Mouse (Mus musculus): Measurements from ENCODE around the gene Fat3. TPM values are rescaled to one million over a fixed set of nuclear protein-coding genes. Genes with fewer than 3 reads are reported as not detected.

The Fat3 gene
- polyA plus RNA-seq, 1 experiment = 0.51 TPM

- no peak overlapping the region for H3K27ac ChIP-seq (ENCODE audit: control insufficient read depth, insufficient read depth, low read length)
- DNase-seq = no peak
- TF ChIP-seq CTCF (IDR thresholded peaks at IDR 0.05; ENCODE audit: borderline replicate concordance, control insufficient read depth, extremely low read depth, insufficient read depth, low read length, poor library complexity) = no peak
- TF ChIP-seq POLR2A (IDR thresholded peaks at IDR 0.05; ENCODE audit: control insufficient read depth, extremely low read depth, insufficient read depth, low read length, poor library complexity) = no peak
- H3K4me3 ChIP-seq (ENCODE audit: control insufficient read depth, insufficient read depth, low read length) = no peak overlapping the region
- 0 out of 2 replicates have a peak, but pooled peaks cover 2% of the 10 kb centered on the region for H3K4me1 ChIP-seq (replicated peaks; ENCODE audit: control insufficient read depth, insufficient read depth, low read length)
- H3K36me3 ChIP-seq (ENCODE audit: control insufficient read depth, insufficient read depth, low read length) = no peaks in the 10 kb centered on the region
- WGBS = 49% methylated on average over 7 of the region's 7 CpGs
- no peaks in the 10 kb centered on the region for H3K27me3 ChIP-seq (ENCODE audit: control insufficient read depth, insufficient read depth, low read length)
These were observed 286.1 kb downstream of the Fat3 start for GRCm38 (mm10) chr9:16214731-16215681.

GRCm38 (mm10) chr9:16213324-16213723 lies 287.8 kb downstream of the Fat3 start:
- Histone ChIP-seq H3K27me3 (ENCODE audit: control insufficient read depth, insufficient read depth, low read length) (no peaks in the 10 kb centered on the region), H3K4me3 (ENCODE audit: control insufficient read depth, insufficient read depth, low read length) (no peak overlapping the region), H3K27ac (ENCODE audit: control insufficient read depth, insufficient read depth, low read length) (no peak overlapping the region), H3K36me3 (ENCODE audit: control insufficient read depth, insufficient read depth, low read length) (no peaks in the 10 kb centered on the region), H3K4me1 (replicated peaks; ENCODE audit: control insufficient read depth, insufficient read depth, low read length) (0 out of 2 replicates have a peak, but pooled peaks cover 2% of the 10 kb centered on the region)
- no peak for DNase-seq
- 69% methylated on average over 1 of the region's 1 CpGs for WGBS
- TF ChIP-seq CTCF (IDR thresholded peaks at IDR 0.05; ENCODE audit: borderline replicate concordance, control insufficient read depth, extremely low read depth, insufficient read depth, low read length, poor library complexity) (no peak), POLR2A (IDR thresholded peaks at IDR 0.05; ENCODE audit: control insufficient read depth, extremely low read depth, insufficient read depth, low read length, poor library complexity) (no peak)

GRCm38 (mm10) chr9:16212628-16213027 lies 288.5 kb downstream of the Fat3 start:
- H3K4me3 ChIP-seq (ENCODE audit: control insufficient read depth, insufficient read depth, low read length) = no peak overlapping the region
- DNase-seq = no peak
- 0 out of 2 replicates have a peak, but pooled peaks cover 2% of the 10 kb centered on the region for H3K4me1 ChIP-seq (replicated peaks; ENCODE audit: control insufficient read depth, insufficient read depth, low read length)
- H3K27ac ChIP-seq (ENCODE audit: control insufficient read depth, insufficient read depth, low read length) = no peak overlapping the region
- TF ChIP-seq CTCF (IDR thresholded peaks at IDR 0.05; ENCODE audit: borderline replicate concordance, control insufficient read depth, extremely low read depth, insufficient read depth, low read length, poor library complexity) = no peak
- TF ChIP-seq POLR2A (IDR thresholded peaks at IDR 0.05; ENCODE audit: control insufficient read depth, extremely low read depth, insufficient read depth, low read length, poor library complexity) = no peak
- no peaks in the 10 kb centered on the region for H3K36me3 ChIP-seq (ENCODE audit: control insufficient read depth, insufficient read depth, low read length)
- H3K27me3 ChIP-seq (ENCODE audit: control insufficient read depth, insufficient read depth, low read length) = no peaks in the 10 kb centered on the region
- WGBS = 96% methylated on average over 3 of the region's 3 CpGs

- Histone ChIP-seq H3K36me3 (ENCODE audit: control insufficient read depth, insufficient read depth, low read length) (no peaks in the 10 kb centered on the region), H3K4me3 (ENCODE audit: control insufficient read depth, insufficient read depth, low read length) (no peak overlapping the region), H3K27me3 (ENCODE audit: control insufficient read depth, insufficient read depth, low read length) (no peaks in the 10 kb centered on the region), H3K4me1 (replicated peaks; ENCODE audit: control insufficient read depth, insufficient read depth, low read length) (0 out of 2 replicates have a peak, but pooled peaks cover 2% of the 10 kb centered on the region), H3K27ac (ENCODE audit: control insufficient read depth, insufficient read depth, low read length) (no peak overlapping the region)
- TF ChIP-seq POLR2A (IDR thresholded peaks at IDR 0.05; ENCODE audit: control insufficient read depth, extremely low read depth, insufficient read depth, low read length, poor library complexity) (no peak), CTCF (IDR thresholded peaks at IDR 0.05; ENCODE audit: borderline replicate concordance, control insufficient read depth, extremely low read depth, insufficient read depth, low read length, poor library complexity) (no peak)
- WGBS = 98% methylated on average over 4 of the region's 4 CpGs
- DNase-seq = no peak
These were observed 288.9 kb downstream of the Fat3 start for GRCm38 (mm10) chr9:16212163-16212562.

GRCm38 (mm10) chr9:16211468-16211867 lies 289.6 kb downstream of the Fat3 start:
- H3K27ac ChIP-seq (ENCODE audit: control insufficient read depth, insufficient read depth, low read length) = no peak overlapping the region
- no peaks in the 10 kb centered on the region for H3K36me3 ChIP-seq (ENCODE audit: control insufficient read depth, insufficient read depth, low read length)
- TF ChIP-seq CTCF (IDR thresholded peaks at IDR 0.05; ENCODE audit: borderline replicate concordance, control insufficient read depth, extremely low read depth, insufficient read depth, low read length, poor library complexity) (no peak), POLR2A (IDR thresholded peaks at IDR 0.05; ENCODE audit: control insufficient read depth, extremely low read depth, insufficient read depth, low read length, poor library complexity) (no peak)
- 40% methylated on average over 3 of the region's 3 CpGs for WGBS
- no peaks in the 10 kb centered on the region for H3K27me3 ChIP-seq (ENCODE audit: control insufficient read depth, insufficient read depth, low read length)
- H3K4me3 ChIP-seq (ENCODE audit: control insufficient read depth, insufficient read depth, low read length) = no peak overlapping the region
- no peak for DNase-seq
- H3K4me1 ChIP-seq (replicated peaks; ENCODE audit: control insufficient read depth, insufficient read depth, low read length) = 0 out of 2 replicates have a peak, but pooled peaks cover 2% of the 10 kb centered on the region

GRCm38 (mm10) chr9:16202296-16202695 lies 298.8 kb downstream of the Fat3 start:
- no peaks in the 10 kb centered on the region for H3K36me3 ChIP-seq (ENCODE audit: control insufficient read depth, insufficient read depth, low read length)
- H3K4me1 ChIP-seq (replicated peaks; ENCODE audit: control insufficient read depth, insufficient read depth, low read length) = no peaks in the 10 kb centered on the region
- no peak for DNase-seq
- no peaks in the 10 kb centered on the region for H3K27me3 ChIP-seq (ENCODE audit: control insufficient read depth, insufficient read depth, low read length)
- H3K4me3 ChIP-seq (ENCODE audit: control insufficient read depth, insufficient read depth, low read length) = no peak overlapping the region
- H3K27ac ChIP-seq (ENCODE audit: control insufficient read depth, insufficient read depth, low read length) = no peak overlapping the region
- TF ChIP-seq CTCF (IDR thresholded peaks at IDR 0.05; ENCODE audit: borderline replicate concordance, control insufficient read depth, extremely low read depth, insufficient read depth, low read length, poor library complexity) (no peak), POLR2A (IDR thresholded peaks at IDR 0.05; ENCODE audit: control insufficient read depth, extremely low read depth, insufficient read depth, low read length, poor library complexity) (no peak)
- 84% methylated on average over 6 of the region's 6 CpGs for whole genome bisulfite sequencing

Measured in thymus, adult 2 months (tissue).